ENCODE assay signal across 15 mouse cellular contexts in the genomic region with DNA sequence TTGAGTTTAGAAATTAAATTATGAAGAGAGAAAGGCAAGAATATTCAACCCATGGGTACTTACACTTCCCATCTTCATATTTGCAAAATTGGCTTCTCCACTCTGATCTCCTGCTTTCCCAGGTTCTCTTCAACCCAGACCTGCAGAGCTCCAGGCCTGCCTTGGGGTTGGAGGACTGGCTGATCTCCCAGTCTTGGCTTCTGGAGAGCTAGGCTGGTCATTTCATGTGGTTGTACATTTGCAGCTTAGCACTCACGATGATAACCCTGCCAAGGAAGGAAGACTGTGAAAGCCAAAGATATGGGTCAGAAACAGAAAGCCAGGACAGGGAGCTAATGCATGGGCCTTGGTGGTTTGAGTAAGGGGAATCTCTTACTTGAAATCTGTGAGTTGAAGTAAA.
DNase-seq lines count a peak whose midpoint lies in the region; ATAC-seq lines count a peak whose summit lies in the region.
"Had no signal": no experiment of that assay in that cellular context is flagged by ENCODE, and none has a peak within 500 bp of the region (broad histone marks: within the 10 kb centered on the region; RNA-seq: fewer than 3 reads in every experiment).

No protein-coding gene starts in this region.

- ATAC-seq in cerebellum, adult (ENCODE audit: insufficient number of reproducible peaks, low FRiP score, low TSS enrichment), result peak; percentile 74; the same call in 1 of the 2 replicates
- ATAC-seq: CD4-positive, CD25-positive, alpha-beta regulatory T cell, adult 4 months; forebrain, embryonic 16.5 days; intestine, embryonic 15.5 days had no signal

- no peak for DNase-seq in cerebellum, adult 8-10 months
- DNase-seq in cerebellum, adult 18-20 months, result peak; percentile 13 to 21
- peak; percentile 60 to 74 for DNase-seq in cerebellum, postnatal 10 days
- DNase-seq in layer of hippocampus, adult 8-10 months (ENCODE audit: low spot score in 2 of 2), result no peak
- DNase-seq in spleen, postnatal 14 days (ENCODE audit: low spot score in 2 of 2), result no peak
- DNase-seq in liver, result no peak
- DNase-seq: adrenal gland, adult 8-10 months; B cell, adult 2 months; gastrocnemius, postnatal 10 days; heart, adult 2 months; kidney, adult 18-20 months had no signal

Comparison
In these comparisons a context has a peak if more than half of its experiments do, and no peak if none do; other contexts are left out.
1. DNase-seq: peak in cerebellum, adult 18-20 months (2 of 2) and cerebellum, postnatal 10 days (2 of 2); none in cerebellum, adult 8-10 months (single experiment), layer of hippocampus, adult 8-10 months (0 of 2), spleen, postnatal 14 days (0 of 2) and liver (single experiment).